Mouse (Mus musculus): Measurements from ENCODE around the gene Tmcc1. TPM values are rescaled to one million over a fixed set of nuclear protein-coding genes. Genes with fewer than 3 reads are reported as not detected.

Tmcc1 gene
- polyA plus RNA-seq, 1 experiment from 2014 or later: 5.3 TPM

DNA sequence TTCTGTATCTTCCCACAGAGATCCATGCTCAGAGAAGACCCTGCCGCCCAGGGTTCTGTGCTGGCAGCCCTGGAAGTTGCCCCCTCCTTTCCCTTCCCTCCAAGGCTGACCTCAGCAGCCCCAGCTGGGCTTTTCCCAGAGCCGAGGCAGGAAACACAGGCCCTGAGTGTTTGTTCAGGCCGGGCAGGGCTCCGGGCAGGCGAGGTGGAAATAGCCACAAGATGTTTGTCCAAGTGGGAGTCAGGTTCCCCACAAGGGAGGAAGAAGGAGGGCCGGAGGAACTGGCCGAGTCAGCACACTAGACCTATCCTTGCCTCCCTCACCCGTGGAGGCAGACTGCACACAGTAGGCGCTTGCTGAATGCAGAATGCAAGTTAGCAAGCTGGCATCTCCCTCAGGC is 186.6 kb downstream of the Tmcc1 start:
- Histone ChIP-seq H3K27ac (peak overlapping the region; percentile 49; the same call in 1 of the 2 replicates), H3K9ac (no peak overlapping the region)

DNA sequence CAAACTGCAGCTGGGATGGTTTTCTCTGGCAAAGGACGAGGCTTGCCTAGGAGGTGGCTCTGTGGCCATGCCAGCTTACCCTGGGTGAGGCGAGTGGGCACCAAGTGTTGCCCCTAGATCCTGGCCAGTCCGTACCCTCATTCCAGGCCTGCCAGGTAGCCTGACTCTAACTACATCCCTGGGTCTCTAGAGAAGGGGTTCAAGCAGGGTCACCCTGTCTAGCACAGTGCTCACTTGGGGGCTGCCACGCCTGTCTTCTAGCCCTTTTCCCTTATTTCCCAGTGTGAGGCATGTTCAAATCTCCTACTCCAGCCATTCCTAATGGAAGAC is 187.4 kb downstream of the Tmcc1 start:
- ATAC-seq: no peak
- H3K27ac ChIP-seq: peak overlapping the region; percentile 49; the same call in 1 of the 2 replicates
- no peaks in the 10 kb centered on the region for H3K9me3 ChIP-seq (replicated peaks)
- 81% methylated on average over 4 of the region's 4 CpGs for WGBS (ENCODE audit: insufficient replicate concordance)
- H3K4me1 ChIP-seq: peaks cover 60% of the 10 kb centered on the region
- no peak overlapping the region for H3K4me3 ChIP-seq
- no peak overlapping the region for H3K4me2 ChIP-seq
- no peaks in the 10 kb centered on the region for H3K27me3 ChIP-seq (replicated peaks)
- H3K36me3 ChIP-seq: no peaks in the 10 kb centered on the region
- H3K9ac ChIP-seq: no peak overlapping the region

More for the DNA sequence above, 186.6 kb downstream of the Tmcc1 start:
- peaks cover 60% of the 10 kb centered on the region for H3K4me1 ChIP-seq
- no peak for ATAC-seq
- WGBS (ENCODE audit: insufficient replicate concordance): 29% methylated on average over 9 of the region's 9 CpGs
- H3K4me2 ChIP-seq: no peak overlapping the region
- no peaks in the 10 kb centered on the region for H3K27me3 ChIP-seq (replicated peaks)
- H3K4me3 ChIP-seq: no peak overlapping the region
- no peaks in the 10 kb centered on the region for H3K9me3 ChIP-seq (replicated peaks)
- no peaks in the 10 kb centered on the region for H3K36me3 ChIP-seq

DNA sequence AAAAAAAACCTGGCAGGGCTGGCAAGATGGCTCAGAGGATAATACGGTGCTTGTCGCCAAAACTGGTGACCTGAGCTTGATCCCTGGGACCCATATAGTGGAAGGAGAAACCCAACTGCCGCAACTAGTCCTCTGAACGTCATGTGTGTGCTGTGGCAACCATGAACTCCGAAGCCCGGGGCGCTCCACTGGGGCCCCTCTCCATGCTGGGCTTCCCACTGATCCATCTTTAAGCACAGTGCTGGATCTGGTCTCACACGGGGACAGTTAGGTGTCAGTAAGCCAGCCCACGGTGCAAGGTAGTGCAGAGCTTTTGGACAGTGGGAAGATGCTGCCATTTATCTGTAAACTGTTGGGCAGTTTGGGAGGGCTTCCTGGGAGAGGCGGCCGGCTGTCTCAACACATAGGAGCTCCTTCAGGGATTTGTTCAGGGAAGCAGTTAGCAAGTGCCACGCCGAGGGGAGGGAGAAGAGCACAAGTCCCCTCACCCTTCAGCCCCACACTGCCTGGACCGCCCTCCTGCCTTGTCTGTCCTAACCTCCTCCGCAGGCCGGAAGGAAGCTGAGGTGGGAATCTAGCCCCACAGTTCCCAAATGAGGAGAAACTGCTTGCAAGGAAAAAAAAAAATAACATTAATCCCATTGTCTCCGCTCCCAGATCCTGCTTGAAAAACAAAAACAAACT is 187.9 kb downstream of the Tmcc1 start:
- H3K9ac ChIP-seq: no peak overlapping the region
- H3K4me3 ChIP-seq: no peak overlapping the region
- no peak for ATAC-seq
- H3K36me3 ChIP-seq: no peaks in the 10 kb centered on the region
- H3K27ac ChIP-seq: peak overlapping the region; percentile 49
- H3K27me3 ChIP-seq (replicated peaks): no peaks in the 10 kb centered on the region
- no peaks in the 10 kb centered on the region for H3K9me3 ChIP-seq (replicated peaks)
- WGBS (ENCODE audit: insufficient replicate concordance): 64% methylated on average over 17 of the region's 17 CpGs
- no peak overlapping the region for H3K4me2 ChIP-seq
- H3K4me1 ChIP-seq: peaks cover 60% of the 10 kb centered on the region

DNA sequence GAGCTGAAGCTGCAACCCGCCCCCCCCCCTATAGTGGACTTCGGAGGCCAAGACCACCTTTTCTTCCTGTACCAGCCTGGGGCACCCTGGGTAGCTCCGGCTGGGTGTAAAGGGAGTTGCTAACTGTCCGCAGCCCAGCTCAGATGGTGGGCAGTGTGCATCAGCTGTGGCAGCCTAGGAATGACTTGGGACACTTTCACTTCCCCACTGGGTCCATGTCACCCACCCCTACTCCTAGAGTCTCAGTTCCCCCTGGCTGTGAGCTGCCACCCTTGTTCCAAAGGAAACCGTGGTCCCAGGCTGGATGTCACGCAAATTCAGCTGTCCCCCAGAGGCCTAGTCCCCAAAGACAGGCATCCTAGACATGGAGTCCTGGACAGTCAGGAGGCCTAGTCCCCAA is 188.6 kb downstream of the Tmcc1 start:
- peak overlapping the region; percentile 59 for H3K4me2 ChIP-seq
- no peaks in the 10 kb centered on the region for H3K9me3 ChIP-seq (replicated peaks)
- ATAC-seq: no peak
- H3K4me1 ChIP-seq: peaks cover 60% of the 10 kb centered on the region
- whole genome bisulfite sequencing (ENCODE audit: insufficient replicate concordance): 61% methylated on average over 6 of the region's 6 CpGs
- no peaks in the 10 kb centered on the region for H3K27me3 ChIP-seq (replicated peaks)
- H3K4me3 ChIP-seq: no peak overlapping the region
- peak overlapping the region; percentile 70 for H3K27ac ChIP-seq
- no peak overlapping the region for H3K9ac ChIP-seq
- H3K36me3 ChIP-seq: no peaks in the 10 kb centered on the region

DNA sequence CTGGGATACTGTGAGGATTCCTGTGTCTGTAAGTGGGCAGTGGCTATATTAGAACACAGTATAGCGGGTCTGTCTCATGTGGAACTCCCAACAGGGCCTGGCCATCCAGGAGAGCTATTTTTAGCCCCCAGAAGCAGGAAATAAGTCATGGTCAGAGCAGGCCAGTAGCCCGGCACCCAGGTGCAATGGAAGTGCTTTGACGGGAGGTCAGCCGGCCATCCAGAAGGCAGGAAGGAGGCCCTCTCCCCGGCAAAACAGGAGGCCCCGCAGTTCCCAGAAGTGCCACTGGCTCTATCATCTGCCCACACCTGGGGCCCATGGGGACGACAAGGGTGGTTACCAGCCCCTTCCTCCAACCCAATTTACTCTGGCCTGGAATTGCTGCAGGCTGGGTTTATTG is 189.2 kb downstream of the Tmcc1 start:
- H3K4me1 ChIP-seq: peaks cover 64% of the 10 kb centered on the region
- ATAC-seq: peak; percentile 8; the same call in 1 of the 2 replicates

DNA sequence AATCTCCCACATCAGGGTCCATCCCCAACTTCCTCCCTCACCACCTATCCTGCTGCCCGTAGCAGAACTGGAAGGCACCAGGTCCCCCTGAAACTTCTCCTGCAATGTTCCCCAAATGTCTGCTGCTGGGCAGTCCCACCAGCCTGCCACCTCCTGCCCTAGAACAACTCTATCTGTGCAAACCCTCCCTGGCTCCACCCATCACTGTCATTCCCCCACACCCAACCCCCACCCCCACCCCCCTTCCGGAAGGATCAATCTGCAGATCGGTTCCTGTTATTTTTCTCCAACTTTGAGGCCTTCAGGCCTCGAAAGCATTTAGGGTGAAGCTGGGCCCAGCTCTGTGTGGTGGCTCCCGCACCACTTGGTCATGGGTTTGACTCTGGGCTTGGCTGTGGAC is 189.8 kb downstream of the Tmcc1 start:
- H3K36me3 ChIP-seq: no peaks in the 10 kb centered on the region
- peak overlapping the region; percentile 28 for H3K9ac ChIP-seq
- peak overlapping the region; percentile 59 for H3K4me2 ChIP-seq
- H3K4me3 ChIP-seq: peak overlapping the region; percentile 14
- peak; percentile 35; the same call in 1 of the 2 replicates for ATAC-seq
- WGBS (ENCODE audit: insufficient replicate concordance): 11% methylated on average over 5 of the region's 5 CpGs
- no peaks in the 10 kb centered on the region for H3K27me3 ChIP-seq (replicated peaks)
- peaks cover 69% of the 10 kb centered on the region for H3K4me1 ChIP-seq
- peak overlapping the region; percentile 70 for H3K27ac ChIP-seq
- H3K9me3 ChIP-seq (replicated peaks): no peaks in the 10 kb centered on the region

More for the DNA sequence above, 189.2 kb downstream of the Tmcc1 start:
- 18% methylated on average over 7 of the region's 7 CpGs for WGBS (ENCODE audit: insufficient replicate concordance)
- peak overlapping the region; percentile 28 for H3K9ac ChIP-seq
- peak overlapping the region; percentile 70 for H3K27ac ChIP-seq
- H3K27me3 ChIP-seq (replicated peaks): no peaks in the 10 kb centered on the region
- H3K4me3 ChIP-seq: peak overlapping the region; percentile 14
- peak overlapping the region; percentile 59 for H3K4me2 ChIP-seq
- no peaks in the 10 kb centered on the region for H3K36me3 ChIP-seq
- no peaks in the 10 kb centered on the region for H3K9me3 ChIP-seq (replicated peaks)

DNA sequence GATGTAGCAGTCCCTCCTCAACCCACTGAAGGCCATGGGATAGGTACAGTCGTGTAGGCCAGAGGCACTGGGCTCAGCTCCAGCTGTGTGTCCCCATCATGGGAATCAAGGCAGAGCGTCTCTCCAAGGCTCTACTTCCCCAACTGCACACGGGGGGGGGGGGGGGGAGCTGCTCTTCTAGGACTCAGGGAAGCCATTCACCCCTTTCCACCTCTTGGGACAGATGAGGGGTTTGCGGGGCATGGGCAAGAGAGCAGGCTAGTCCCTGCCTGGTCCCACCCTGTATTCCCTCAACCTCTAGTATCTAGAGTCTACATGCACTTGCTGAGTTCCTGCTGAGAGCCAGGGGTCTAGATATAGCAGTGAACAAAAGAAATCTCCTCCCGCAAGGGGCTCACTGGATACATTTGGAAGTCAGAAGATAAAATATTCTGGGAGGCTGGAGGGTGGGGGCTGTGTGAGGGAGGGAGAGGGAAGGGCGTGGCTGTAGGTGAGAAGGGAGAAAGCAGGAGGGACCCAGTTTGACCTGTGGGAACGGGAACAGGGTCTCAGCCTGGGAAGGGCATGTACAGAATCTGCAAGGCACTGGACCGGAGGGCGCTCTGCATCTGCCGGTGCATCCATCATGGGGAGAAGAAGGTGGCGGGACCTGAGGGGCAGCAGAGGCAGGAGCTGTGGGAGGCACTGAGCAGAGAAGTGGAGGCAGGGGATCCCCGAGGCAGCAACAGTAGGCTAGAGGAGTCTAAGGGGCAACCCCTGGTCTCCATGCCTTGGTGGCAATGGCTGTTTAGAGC is 190.8 kb downstream of the Tmcc1 start:
- peak; percentile 47; the same call in 1 of the 2 replicates for ATAC-seq
- 0 out of 2 replicates have a peak overlapping the region, but pooled peaks have one; percentile 12 for H3K27ac ChIP-seq
- no peak overlapping the region for H3K9ac ChIP-seq
- H3K4me1 ChIP-seq: peaks cover 70% of the 10 kb centered on the region
- H3K36me3 ChIP-seq: no peaks in the 10 kb centered on the region
- WGBS (ENCODE audit: insufficient replicate concordance): 37% methylated on average over 12 of the region's 12 CpGs
- no peaks in the 10 kb centered on the region; the same call in 1 of the 2 replicates for H3K27me3 ChIP-seq (replicated peaks)
- H3K4me2 ChIP-seq: peak overlapping the region; percentile 29
- no peak overlapping the region for H3K4me3 ChIP-seq
- no peaks in the 10 kb centered on the region for H3K9me3 ChIP-seq (replicated peaks)

DNA sequence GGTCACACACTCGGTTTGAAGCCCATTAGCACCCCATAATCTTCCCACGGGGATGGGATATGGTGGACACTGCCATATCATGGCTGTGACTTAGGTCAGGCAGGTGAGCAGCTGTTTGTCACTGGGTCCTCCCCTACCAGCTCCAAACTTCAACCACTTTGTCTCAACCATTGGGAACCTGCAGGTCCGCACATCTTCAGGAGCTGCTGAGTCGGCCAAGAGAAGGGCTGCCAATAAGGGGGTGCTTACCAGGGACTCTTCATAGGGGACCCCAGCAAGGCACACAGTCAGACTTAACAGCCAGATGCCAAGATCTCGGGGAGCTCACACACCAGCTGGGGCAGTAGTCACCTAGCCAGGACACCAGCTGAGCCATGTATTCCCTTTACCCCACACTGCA is 192.4 kb downstream of the Tmcc1 start:
- ATAC-seq: no peak
- Histone ChIP-seq H3K27ac (no peak overlapping the region), H3K27me3 (replicated peaks) (peaks cover 6% of the 10 kb centered on the region)

DNA sequence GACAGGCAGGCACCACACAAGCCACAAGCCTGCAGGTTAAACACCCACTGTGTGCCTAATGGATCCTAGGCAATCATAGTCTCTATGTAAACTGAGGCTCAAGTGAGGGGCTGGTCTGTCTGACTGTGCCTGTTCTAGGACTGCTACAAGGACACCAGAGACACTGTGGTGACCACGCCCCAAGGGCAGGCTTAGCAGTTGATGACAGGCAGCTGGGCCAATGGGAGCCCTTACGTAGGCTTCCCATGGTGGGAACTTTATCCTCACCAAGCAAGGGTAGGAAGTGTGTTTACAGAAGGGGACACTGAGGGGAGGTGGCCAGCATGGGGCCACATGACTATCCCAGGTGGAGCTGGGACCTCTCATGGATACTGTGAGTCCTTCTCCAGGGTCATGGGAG is 194.1 kb downstream of the Tmcc1 start:
- no peak overlapping the region for H3K9ac ChIP-seq
- WGBS (ENCODE audit: insufficient replicate concordance): 59% methylated on average over 2 of the region's 2 CpGs
- peaks cover 65% of the 10 kb centered on the region for H3K4me1 ChIP-seq
- no peaks in the 10 kb centered on the region for H3K9me3 ChIP-seq (replicated peaks)
- H3K27ac ChIP-seq: no peak overlapping the region
- peaks cover 16% of the 10 kb centered on the region for H3K27me3 ChIP-seq (replicated peaks)
- no peaks in the 10 kb centered on the region for H3K36me3 ChIP-seq
- no peak overlapping the region for H3K4me3 ChIP-seq
- no peak overlapping the region for H3K4me2 ChIP-seq
- no peak for ATAC-seq

More for the DNA sequence above, 192.4 kb downstream of the Tmcc1 start:
- H3K9me3 ChIP-seq (replicated peaks): no peaks in the 10 kb centered on the region
- H3K4me3 ChIP-seq: no peak overlapping the region
- 72% methylated on average over 5 of the region's 5 CpGs for WGBS (ENCODE audit: insufficient replicate concordance)
- peaks cover 67% of the 10 kb centered on the region for H3K4me1 ChIP-seq
- no peak overlapping the region for H3K9ac ChIP-seq
- H3K36me3 ChIP-seq: no peaks in the 10 kb centered on the region
- H3K4me2 ChIP-seq: no peak overlapping the region

DNA sequence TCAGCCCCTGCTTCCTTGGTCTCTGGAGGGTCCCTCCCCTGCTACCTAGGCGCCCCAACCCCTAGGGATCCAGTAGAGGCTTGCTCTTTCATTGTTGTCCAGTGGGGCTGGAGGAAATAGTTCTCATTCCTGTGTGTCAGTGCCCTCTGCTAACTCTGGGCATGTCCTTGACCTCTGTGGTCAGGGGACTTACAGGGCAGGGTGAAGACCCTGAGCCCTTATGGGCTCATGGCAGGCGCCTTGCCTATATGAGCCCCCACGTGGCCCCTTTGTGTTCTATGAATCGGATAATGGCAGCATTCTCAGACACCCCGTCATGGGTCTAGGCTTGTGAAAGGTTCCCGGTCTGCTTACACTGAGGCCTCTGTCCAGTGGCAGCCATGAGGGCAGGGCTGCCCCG is 194.5 kb downstream of the Tmcc1 start:
- Histone ChIP-seq H3K36me3 (no peaks in the 10 kb centered on the region), H3K9me3 (replicated peaks) (no peaks in the 10 kb centered on the region), H3K4me2 (no peak overlapping the region), H3K4me3 (no peak overlapping the region), H3K4me1 (peaks cover 65% of the 10 kb centered on the region), H3K27me3 (replicated peaks) (peaks cover 21% of the 10 kb centered on the region), H3K27ac (no peak overlapping the region), H3K9ac (no peak overlapping the region)
- ATAC-seq: no peak
- 69% methylated on average over 7 of the region's 7 CpGs for WGBS (ENCODE audit: insufficient replicate concordance)

DNA sequence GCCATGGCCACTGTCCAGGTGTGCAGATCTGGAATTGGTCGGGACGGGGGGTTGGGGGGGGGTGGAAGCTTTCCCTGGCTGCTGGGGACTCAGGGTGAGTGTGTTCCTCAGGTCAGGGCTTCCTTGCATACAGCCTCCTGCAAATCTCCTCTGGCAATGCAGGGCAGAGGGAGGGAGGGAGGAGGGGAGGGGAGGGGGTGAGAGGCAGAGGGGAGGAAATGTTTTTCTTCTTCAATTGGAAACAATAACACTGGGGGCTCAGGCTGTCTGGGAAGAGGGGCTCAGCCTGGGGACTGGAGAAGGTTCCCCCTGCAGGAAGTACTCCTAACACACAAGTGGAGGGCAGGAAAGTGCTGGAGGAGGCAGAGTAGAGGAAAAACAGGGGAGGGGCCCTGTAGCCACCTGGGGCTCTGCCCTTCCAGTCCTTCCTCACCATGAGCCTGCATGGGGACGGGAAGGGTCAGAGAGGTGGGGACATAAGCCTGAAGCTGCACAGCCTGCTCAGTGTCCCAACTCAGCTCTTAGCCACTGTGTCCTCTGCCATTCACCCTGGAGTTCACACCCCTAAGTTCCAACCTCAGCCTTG is 195.5 kb downstream of the Tmcc1 start:
- peaks cover 30% of the 10 kb centered on the region for H3K27me3 ChIP-seq (replicated peaks)
- ATAC-seq: no peak
- H3K27ac ChIP-seq: 0 out of 2 replicates have a peak overlapping the region, but pooled peaks have one; percentile 43
- no peak overlapping the region for H3K9ac ChIP-seq
- peaks cover 66% of the 10 kb centered on the region for H3K4me1 ChIP-seq
- no peak overlapping the region for H3K4me3 ChIP-seq
- no peaks in the 10 kb centered on the region for H3K9me3 ChIP-seq (replicated peaks)
- 35% methylated on average over 3 of the region's 3 CpGs for WGBS (ENCODE audit: insufficient replicate concordance)
- H3K36me3 ChIP-seq: no peaks in the 10 kb centered on the region
- no peak overlapping the region for H3K4me2 ChIP-seq

Measured in liver, embryonic 12.5 days (tissue).